Mouse (Mus musculus) CH12.LX (cell line): ENCODE measurements around the gene Xpr1. TPM values are rescaled to one million over a fixed set of nuclear protein-coding genes. Genes with fewer than 3 reads are reported as not detected.

Source experiments
- DNase-seq: peaks from one replicate; pipeline ENCODE4 v3.0.0-alpha.2; 2013; ENCODE audit errors: extremely low read depth
- H3K27ac ChIP-seq: 2 replicates; pipeline ENCODE4 v1.5.1; 2012; ENCODE audit warnings: low read depth, mild to moderate bottlenecking, control low read depth, moderate library complexity; ENCODE audit not compliant: insufficient read depth
- H3K27me3 ChIP-seq: replicated peaks from 2 replicates; pipeline ENCODE3; 2012; ENCODE audit warnings: inconsistent platforms
- H3K36me3 ChIP-seq, 2 experiments: replicated peaks in 1 of 2; 2 replicates each; pipeline versions ENCODE3 to v1.6.1; 2012; ENCODE audit warnings: inconsistent platforms in 1 of 2, low read length in 1 of 2, mild to moderate bottlenecking in 1 of 2, mixed read lengths in 1 of 2, moderate library complexity in 1 of 2; ENCODE audit not compliant: control insufficient read depth in 1 of 2, insufficient read depth in 1 of 2
- H3K4me1 ChIP-seq, 2 experiments: 2 replicates each; pipeline ENCODE4 v1.6.1; 2012; ENCODE audit warnings: inconsistent platforms in 1 of 2, moderate library complexity in 1 of 2; ENCODE audit not compliant: insufficient read depth in 2 of 2, control insufficient read depth in 1 of 2
- H3K4me2 ChIP-seq: 2 replicates; pipeline ENCODE4 v1.6.1; 2012; ENCODE audit warnings: low read depth, mild to moderate bottlenecking, control low read depth; ENCODE audit not compliant: poor library complexity, insufficient read depth, severe bottlenecking
- H3K4me3 ChIP-seq, 3 experiments: fragments of 150-350 bp in 1 of 3; sonication (generic) in 1 of 3; replicated peaks in 1 of 3; 2 replicates each; pipeline versions ENCODE3 to v1.5.1; 2011 to 2012; ENCODE audit warnings: low read depth in 2 of 3, low read length in 2 of 3, mild to moderate bottlenecking in 2 of 3, moderate library complexity in 2 of 3, control low read depth in 1 of 3, improper control_type of control experiment in 1 of 3, inconsistent platforms in 1 of 3, mixed read lengths in 1 of 3; ENCODE audit not compliant: poor library complexity in 1 of 3
- H3K79me2 ChIP-seq: replicated peaks from 2 replicates; pipeline ENCODE4 v1.6.1; 2012; ENCODE audit warnings: mild to moderate bottlenecking, moderate library complexity; ENCODE audit not compliant: control insufficient read depth, poor library complexity, insufficient read depth, severe bottlenecking; ENCODE audit errors: extremely low read depth
- H3K9ac ChIP-seq: 2 replicates; pipeline ENCODE4 v1.6.1; 2012; ENCODE audit warnings: low read depth, mild to moderate bottlenecking, control low read depth, moderate library complexity; ENCODE audit not compliant: insufficient read depth
- H3K9me3 ChIP-seq: replicated peaks from 2 replicates; pipeline ENCODE3; 2012; ENCODE audit warnings: low read length, inconsistent platforms, mixed read lengths
- CHD1 ChIP-seq: IDR thresholded peaks from 2 replicates; pipeline ENCODE4 v1.6.1; 2012; ENCODE audit warnings: low read depth, low read length, improper control_type of control experiment, inconsistent platforms
- CHD2 ChIP-seq: IDR thresholded peaks from 2 replicates; pipeline ENCODE4 v1.6.1; 2011; ENCODE audit warnings: low read length, improper control_type of control experiment
- ELF1 ChIP-seq: IDR thresholded peaks from 2 replicates; pipeline ENCODE4 v1.6.1; 2014; ENCODE audit warnings: low read depth, mild to moderate bottlenecking, inconsistent platforms, low read length, improper control_type of control experiment
- EP300 ChIP-seq: IDR thresholded peaks from 2 replicates; pipeline ENCODE4 v1.6.1; 2011; ENCODE audit warnings: low read length, improper control_type of control experiment
- GABPA ChIP-seq: IDR thresholded peaks from 2 replicates; pipeline ENCODE4 v1.6.1; 2012; ENCODE audit warnings: low read depth, low read length, improper control_type of control experiment, inconsistent platforms; ENCODE audit not compliant: insufficient replicate concordance
- HCFC1 ChIP-seq: IDR thresholded peaks from 2 replicates; pipeline ENCODE4 v1.6.1; 2012; ENCODE audit warnings: low read depth, mild to moderate bottlenecking, inconsistent platforms, low read length, improper control_type of control experiment
- IRF4 ChIP-seq: IDR thresholded peaks from 2 replicates; pipeline ENCODE4 v1.6.1; 2014; ENCODE audit warnings: low read depth, mild to moderate bottlenecking, inconsistent platforms, low read length, improper control_type of control experiment
- MAX ChIP-seq: IDR thresholded peaks from 2 replicates; pipeline ENCODE4 v1.6.1; 2011; ENCODE audit warnings: low read length, improper control_type of control experiment
- MYC ChIP-seq: IDR thresholded peaks from 2 replicates; pipeline ENCODE4 v1.6.1; 2011; ENCODE audit warnings: low read depth, mild to moderate bottlenecking, improper control_type of control experiment, low read length
- NELFE ChIP-seq: IDR thresholded peaks from 2 replicates; pipeline ENCODE4 v1.6.1; 2011; ENCODE audit warnings: low read depth, low read length, improper control_type of control experiment
- NRF1 ChIP-seq: IDR thresholded peaks from 2 replicates; pipeline ENCODE4 v1.6.1; 2014; ENCODE audit warnings: low read depth, mild to moderate bottlenecking, inconsistent platforms, low read length, improper control_type of control experiment, moderate library complexity
- POLR2A ChIP-seq: IDR thresholded peaks from 2 replicates; pipeline ENCODE4 v1.6.1; 2011; ENCODE audit warnings: low read depth, mild to moderate bottlenecking, improper control_type of control experiment, low read length
- POLR2AphosphoS2 ChIP-seq: IDR thresholded peaks from 2 replicates; pipeline ENCODE4 v1.6.1; 2011; ENCODE audit warnings: low read depth, low read length, improper control_type of control experiment
- RAD21 ChIP-seq: IDR thresholded peaks from 2 replicates; pipeline ENCODE4 v1.6.1; 2011; ENCODE audit warnings: low read depth, mild to moderate bottlenecking, low read length, improper control_type of control experiment, moderate library complexity
- SIN3A ChIP-seq: IDR thresholded peaks from 2 replicates; pipeline ENCODE4 v1.6.1; 2012; ENCODE audit warnings: low read length, improper control_type of control experiment, inconsistent platforms
- SMC3 ChIP-seq: IDR thresholded peaks from 2 replicates; pipeline ENCODE4 v1.6.1; 2011; ENCODE audit warnings: low read depth, low read length, improper control_type of control experiment
- UBTF ChIP-seq: IDR thresholded peaks from 2 replicates; pipeline ENCODE4 v1.6.1; 2012; ENCODE audit warnings: low read depth, mild to moderate bottlenecking, inconsistent platforms, low read length, improper control_type of control experiment, moderate library complexity
- USF2 ChIP-seq: conservative IDR thresholded peaks from 2 replicates; pipeline ENCODE4 v1.6.1; 2011; ENCODE audit warnings: low read depth, low read length, improper control_type of control experiment
- ZC3H11A ChIP-seq: IDR thresholded peaks from 2 replicates; pipeline ENCODE4 v1.6.1; 2012; ENCODE audit warnings: low read depth, mild to moderate bottlenecking, inconsistent platforms, low read length, improper control_type of control experiment
- ZKSCAN1 ChIP-seq: IDR thresholded peaks from 2 replicates; pipeline ENCODE4 v1.6.1; 2012; ENCODE audit warnings: low read depth, inconsistent platforms, low read length, improper control_type of control experiment, borderline replicate concordance
- ZNF384 ChIP-seq: IDR thresholded peaks from 2 replicates; pipeline ENCODE4 v1.6.1; 2012; ENCODE audit warnings: low read depth, low read length, improper control_type of control experiment, inconsistent platforms
- dilution Hi-C: fragments of 300-500 bp; cut with MboI; formaldehyde crosslinking; loops from 2 replicates; pipeline ENCODE4 v1.14.3; 2020; ENCODE audit warnings: low sequenced_read_pairs; ENCODE audit not compliant: extremely low pct_unique_long_range_greater_than_20kb, extremely low pct_ligation_motif_present
- in situ Hi-C: fragments of 300-500 bp; cut with MboI; formaldehyde crosslinking; loops from 3 replicates; pipeline ENCODE4 v1.14.3; 2019; ENCODE audit warnings: low sequenced_read_pairs, low pct_ligation_motif_present, low pct_unique_long_range_greater_than_20kb, mixed read lengths
- polyA plus RNA-seq: library from polyadenylated mRNA; unstranded; fragments of >175 nt; gene quantifications from 2 replicates; pipeline ENCODE4 v1.2.1, GENCODE M21; 2012; ENCODE audit warnings: low read depth; ENCODE audit not compliant: insufficient read length
- total RNA-seq, 2 experiments: library from RNA; depleted of rRNA; stranded (reverse); fragments of 300-350 nt in 1 of 2; fragments of >200 nt in 1 of 2; gene quantifications; 2 replicates each; pipeline ENCODE4 v1.2.3; 2012 to 2014

Xpr1 gene
- total and polyA plus RNA-seq, 3 experiments: 7.7 to 13.1 (median 9.6) TPM

GRCm38 (mm10) chr1:155239169-155239568 is 178.0 kb downstream of the Xpr1 start:
- in situ Hi-C loops: no loop called here
- Histone ChIP-seq H3K4me2 (no peak overlapping the region), H3K9ac (no peak overlapping the region), H3K79me2 (no peaks in the 10 kb centered on the region), H3K4me3 (no peak overlapping the region), H3K4me1 (peaks cover 0 to 9% of the 10 kb centered on the region in 2 experiments; a peak in 2 of 4 replicates), H3K9me3 (peaks cover 1% of the 10 kb centered on the region), H3K27ac (no peak overlapping the region), H3K36me3 (no peaks in the 10 kb centered on the region), H3K27me3 (peaks cover 2% of the 10 kb centered on the region)
- TF ChIP-seq USF2: no peak
- no peak for TF ChIP-seq SIN3A
- no peak for TF ChIP-seq ZKSCAN1
- no peak for TF ChIP-seq RAD21
- TF ChIP-seq SMC3: no peak
- no peak for TF ChIP-seq EP300
- no peak for TF ChIP-seq MAX
- TF ChIP-seq GABPA: no peak
- TF ChIP-seq ZC3H11A: no peak
- TF ChIP-seq ELF1: no peak
- TF ChIP-seq CHD1: no peak
- no peak for TF ChIP-seq ZNF384
- no peak for TF ChIP-seq POLR2A
- TF ChIP-seq HCFC1: no peak
- TF ChIP-seq NRF1: no peak
- no peak for TF ChIP-seq CHD2
- TF ChIP-seq NELFE: no peak
- dilution Hi-C loops: no loop called here
- no peak for DNase-seq

GRCm38 (mm10) chr1:155238126-155238525 is 179.1 kb downstream of the Xpr1 start:
- no peak overlapping the region for H3K4me2 ChIP-seq
- H3K4me1 ChIP-seq: peaks cover 2 to 20% of the 10 kb centered on the region in 2 experiments; a peak in 2 of 4 replicates
- DNase-seq: no peak
- H3K9ac ChIP-seq: no peak overlapping the region
- in situ Hi-C loops: no loop called here
- no peaks in the 10 kb centered on the region for H3K79me2 ChIP-seq
- no peak overlapping the region for H3K4me3 ChIP-seq
- H3K27me3 ChIP-seq: peaks cover 2% of the 10 kb centered on the region
- no peak overlapping the region for H3K27ac ChIP-seq
- no peaks in the 10 kb centered on the region for H3K9me3 ChIP-seq
- TF ChIP-seq USF2 (no peak), HCFC1 (no peak), CHD2 (no peak), UBTF (no peak), MYC (no peak), IRF4 (no peak), RAD21 (no peak), POLR2AphosphoS2 (no peak), SIN3A (no peak)
- TF ChIP-seq, all 38 proteins: peak for 0
- no peaks in the 10 kb centered on the region for H3K36me3 ChIP-seq
- dilution Hi-C loops: no loop called here
